Mouse (Mus musculus): ENCODE measurements around the gene Gdpgp1. TPM values are rescaled to one million over a fixed set of nuclear protein-coding genes. Genes with fewer than 3 reads are reported as not detected.

Gene Gdpgp1
- total and polyA plus RNA-seq, 3 experiments, result 2.0 to 3.6 (median 3.0) TPM

- no peaks in the 10 kb centered on the region for H3K79me2 ChIP-seq (replicated peaks; ENCODE audit: control insufficient read depth, extremely low read depth, insufficient read depth, poor library complexity, severe bottlenecking)
- no peak overlapping the region for H3K9ac ChIP-seq (ENCODE audit: insufficient read depth, low read depth)
- H3K4me2 ChIP-seq (ENCODE audit: insufficient read depth, low read depth, poor library complexity, severe bottlenecking), result no peak overlapping the region
- peaks cover 16 to 61% of the 10 kb centered on the region in 2 experiments for H3K4me1 ChIP-seq (ENCODE audit: control insufficient read depth in 1 of 2, insufficient read depth in 2 of 2)
- H3K27ac ChIP-seq (ENCODE audit: insufficient read depth, low read depth), result no peak overlapping the region
- dilution Hi-C loops (cut with MboI; ENCODE audit: extremely low pct_ligation_motif_present, extremely low pct_unique_long_range_greater_than_20kb, low sequenced_read_pairs) (no loop called here), in situ Hi-C loops (cut with MboI; ENCODE audit: low pct_ligation_motif_present, low pct_unique_long_range_greater_than_20kb, low sequenced_read_pairs) (no loop called here)
- no peaks in the 10 kb centered on the region for H3K9me3 ChIP-seq (replicated peaks; ENCODE audit: low read length)
- no peak for DNase-seq (ENCODE audit: extremely low read depth)
- H3K4me3 ChIP-seq (replicated peaks in 1 of 3; ENCODE audit: low read depth in 2 of 3, low read length in 2 of 3, poor library complexity in 1 of 3), result no peak overlapping the region
- TF ChIP-seq ZNF384 (IDR thresholded peaks at IDR 0.05; ENCODE audit: low read depth, low read length) (peak; percentile 60), CTCF (conservative IDR thresholded peaks at IDR 0.05 in 1 of 2, IDR thresholded peaks at IDR 0.05 in 1 of 2; ENCODE audit: low read depth in 2 of 2, low read length in 2 of 2) (no peak)
- no peaks in the 10 kb centered on the region for H3K36me3 ChIP-seq (replicated peaks in 1 of 2; ENCODE audit: control insufficient read depth in 1 of 2, insufficient read depth in 1 of 2, low read length in 1 of 2)
- H3K27me3 ChIP-seq (replicated peaks), result no peaks in the 10 kb centered on the region
Observed at GRCm38 (mm10) chr7:80184551-80184950, 48.1 kb upstream of the Gdpgp1 start.

GRCm38 (mm10) chr7:80184968-80185367, 47.7 kb upstream of the Gdpgp1 start:
- dilution Hi-C loops (cut with MboI; ENCODE audit: extremely low pct_ligation_motif_present, extremely low pct_unique_long_range_greater_than_20kb, low sequenced_read_pairs), result no loop called here
- H3K36me3 ChIP-seq (replicated peaks in 1 of 2; ENCODE audit: control insufficient read depth in 1 of 2, insufficient read depth in 1 of 2, low read length in 1 of 2), result no peaks in the 10 kb centered on the region
- no peak overlapping the region for H3K9ac ChIP-seq (ENCODE audit: insufficient read depth, low read depth)
- no peak for DNase-seq (ENCODE audit: extremely low read depth)
- in situ Hi-C loops (cut with MboI; ENCODE audit: low pct_ligation_motif_present, low pct_unique_long_range_greater_than_20kb, low sequenced_read_pairs), result no loop called here
- TF ChIP-seq E2F4 (IDR thresholded peaks at IDR 0.05; ENCODE audit: insufficient replicate concordance, low read depth, low read length) (no peak), ETS1 (conservative IDR thresholded peaks at IDR 0.05; ENCODE audit: low read depth, low read length) (no peak), MXI1 (IDR thresholded peaks at IDR 0.05; ENCODE audit: low read depth, low read length) (no peak), GABPA (IDR thresholded peaks at IDR 0.05; ENCODE audit: insufficient replicate concordance, low read depth, low read length) (no peak), MAX (IDR thresholded peaks at IDR 0.05; ENCODE audit: low read length) (no peak), ZNF384 (IDR thresholded peaks at IDR 0.05; ENCODE audit: low read depth, low read length) (0 out of 2 replicates have a peak, but pooled peaks have one; percentile 8), POLR2A (IDR thresholded peaks at IDR 0.05; ENCODE audit: low read depth, low read length) (no peak)
- H3K4me2 ChIP-seq (ENCODE audit: insufficient read depth, low read depth, poor library complexity, severe bottlenecking), result no peak overlapping the region
- H3K79me2 ChIP-seq (replicated peaks; ENCODE audit: control insufficient read depth, extremely low read depth, insufficient read depth, poor library complexity, severe bottlenecking), result no peaks in the 10 kb centered on the region
- no peaks in the 10 kb centered on the region for H3K27me3 ChIP-seq (replicated peaks)
- H3K4me3 ChIP-seq (replicated peaks in 1 of 3; ENCODE audit: low read depth in 2 of 3, low read length in 2 of 3, poor library complexity in 1 of 3), result no peak overlapping the region
- H3K4me1 ChIP-seq (ENCODE audit: control insufficient read depth in 1 of 2, insufficient read depth in 2 of 2), result peaks cover 17 to 61% of the 10 kb centered on the region in 2 experiments
- H3K9me3 ChIP-seq (replicated peaks; ENCODE audit: low read length), result no peaks in the 10 kb centered on the region
- no peak overlapping the region for H3K27ac ChIP-seq (ENCODE audit: insufficient read depth, low read depth)

GRCm38 (mm10) chr7:80186021-80186420, 46.6 kb upstream of the Gdpgp1 start:
- Histone ChIP-seq H3K9me3 (replicated peaks; ENCODE audit: low read length) (no peaks in the 10 kb centered on the region), H3K4me1 (ENCODE audit: control insufficient read depth in 1 of 2, insufficient read depth in 2 of 2) (peaks cover 17 to 61% of the 10 kb centered on the region in 2 experiments), H3K27me3 (replicated peaks) (no peaks in the 10 kb centered on the region), H3K4me3 (replicated peaks in 1 of 3; ENCODE audit: low read depth in 2 of 3, low read length in 2 of 3, poor library complexity in 1 of 3) (no peak overlapping the region), H3K79me2 (replicated peaks; ENCODE audit: control insufficient read depth, extremely low read depth, insufficient read depth, poor library complexity, severe bottlenecking) (no peaks in the 10 kb centered on the region), H3K4me2 (ENCODE audit: insufficient read depth, low read depth, poor library complexity, severe bottlenecking) (no peak overlapping the region), H3K27ac (ENCODE audit: insufficient read depth, low read depth) (no peak overlapping the region), H3K9ac (ENCODE audit: insufficient read depth, low read depth) (no peak overlapping the region), H3K36me3 (replicated peaks in 1 of 2; ENCODE audit: control insufficient read depth in 1 of 2, insufficient read depth in 1 of 2, low read length in 1 of 2) (no peaks in the 10 kb centered on the region)
- TF ChIP-seq MYC (IDR thresholded peaks at IDR 0.05; ENCODE audit: low read depth, low read length), result no peak
- TF ChIP-seq ETS1 (conservative IDR thresholded peaks at IDR 0.05; ENCODE audit: low read depth, low read length), result no peak
- TF ChIP-seq MAZ (IDR thresholded peaks at IDR 0.05; ENCODE audit: low read depth, low read length), result no peak
- TF ChIP-seq POLR2A (IDR thresholded peaks at IDR 0.05; ENCODE audit: low read depth, low read length), result no peak
- no peak for TF ChIP-seq MEF2A (IDR thresholded peaks at IDR 0.05; ENCODE audit: borderline replicate concordance, low read depth, low read length)
- no peak for TF ChIP-seq HCFC1 (IDR thresholded peaks at IDR 0.05; ENCODE audit: low read depth, low read length)
- TF ChIP-seq RCOR1 (conservative IDR thresholded peaks at IDR 0.05; ENCODE audit: low read depth, low read length), result no peak
- no peak for TF ChIP-seq CHD2 (IDR thresholded peaks at IDR 0.05; ENCODE audit: low read length)
- no peak for TF ChIP-seq USF1 (IDR thresholded peaks at IDR 0.05; ENCODE audit: low read depth, low read length)
- TF ChIP-seq IRF4 (IDR thresholded peaks at IDR 0.05; ENCODE audit: low read depth, low read length), result no peak
- TF ChIP-seq JUND (conservative IDR thresholded peaks at IDR 0.05; ENCODE audit: low read depth, low read length), result no peak
- no peak for DNase-seq (ENCODE audit: extremely low read depth)
- in situ Hi-C loops (cut with MboI; ENCODE audit: low pct_ligation_motif_present, low pct_unique_long_range_greater_than_20kb, low sequenced_read_pairs) (no loop called here), dilution Hi-C loops (cut with MboI; ENCODE audit: extremely low pct_ligation_motif_present, extremely low pct_unique_long_range_greater_than_20kb, low sequenced_read_pairs) (no loop called here)
